Mouse (Mus musculus) cortical plate, adult 2 months (tissue): Measurements from ENCODE around the gene Gnb1l.

Experiments used
- CTCF ChIP-seq: fragments of 200-500 bp; IDR thresholded peaks from 2 replicates; pipeline ENCODE4 v1.5.1; 2011; ENCODE audit warnings: mild to moderate bottlenecking, control low read depth, low read length; ENCODE audit not compliant: insufficient read depth; ENCODE audit errors: extremely low read depth
- POLR2A ChIP-seq: fragments of 200-500 bp; IDR thresholded peaks from 2 replicates; pipeline ENCODE4 v1.6.1; 2011; ENCODE audit warnings: mild to moderate bottlenecking, low read length, control low read depth; ENCODE audit not compliant: insufficient read depth; ENCODE audit errors: extremely low read depth

GRCm38 (mm10) chr16:18482431-18482830 is 16.1 kb upstream of the Gnb1l start:
- TF ChIP-seq CTCF (no peak), POLR2A (no peak)
